Mouse (Mus musculus) Patski (cell line): ENCODE measurements around the gene Ttc23l. TPM values are rescaled to one million over a fixed set of nuclear protein-coding genes. Genes with fewer than 3 reads are reported as not detected.
"Not testable (repeated sequence)": the region's sequence is repeated elsewhere in the genome, so short reads cannot be mapped to it uniquely, and the experiment has no call there.

Experiments
- ATAC-seq: fragments of 100-300 bp; one replicate; pipeline ENCODE4 v1.8.0; 2021
- CTCF ChIA-PET: fragments of 350-600 bp; sonication (Branson Sonifier 250); formaldehyde crosslinking; loops from one replicate; lab custom pipeline; 2022; ENCODE audit warnings: inconsistent platforms; lab: Charles Lee
- POLR2A ChIA-PET: fragments of 350-600 bp; sonication (Branson Sonifier 250); formaldehyde crosslinking; loops from one replicate; lab custom pipeline; 2022; ENCODE audit warnings: antibody characterized with exemption, inconsistent platforms; lab: Charles Lee
- DNase-seq: peaks from one replicate; pipeline ENCODE4 v3.0.0-alpha.2; 2011; ENCODE audit warnings: low read depth, low spot score
- H3K27me3 ChIP-seq: fragments of 371-371 bp; one replicate; pipeline ENCODE4 v1.5.1; 2021
- CTCF ChIP-seq: fragments of 100-300 bp; IDR thresholded peaks from one replicate; pipeline ENCODE4 v1.5.1; 2021
- in situ Hi-C: fragments of 300-500 bp; cut with MboI; formaldehyde crosslinking; loops from 3 replicates; pipeline ENCODE4 v1.11.1; 2018; ENCODE audit warnings: low pct_unique_long_range_greater_than_20kb, mixed read lengths
- polyA plus RNA-seq: library from polyadenylated mRNA; unstranded; gene quantifications from one replicate; pipeline ENCODE4 v1.2.3, GENCODE M21; 2021

Gene Ttc23l
- polyA plus RNA-seq, 1 experiment from 2014 or later: not detected

DNA sequence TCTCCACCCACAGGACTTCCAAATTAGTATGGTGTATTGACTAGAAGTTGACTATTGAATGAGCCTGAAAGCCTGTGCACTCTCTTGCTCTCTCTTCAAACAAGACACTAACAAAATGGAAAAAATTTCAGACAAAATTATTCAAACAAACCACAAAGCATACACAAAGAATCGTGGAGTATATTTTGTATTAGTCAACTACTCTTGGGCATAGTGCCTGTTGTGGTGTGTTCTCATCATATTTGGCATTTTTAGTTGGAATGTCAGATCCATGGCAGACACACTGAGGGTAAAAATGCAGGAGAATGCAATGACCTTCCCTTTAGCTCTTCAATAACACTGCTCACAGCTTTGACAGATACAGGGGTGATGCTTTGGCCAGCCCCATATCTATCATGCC, 32.6 kb downstream of the Ttc23l start:
- in situ Hi-C loops: no loop called here
- DNase-seq: no peak
- ChIA-PET CTCF (no interaction called here), POLR2A (no interaction called here)
- no peak for TF ChIP-seq CTCF
- no peaks in the 10 kb centered on the region for H3K27me3 ChIP-seq
- ATAC-seq: no peak

GRCm38 (mm10) chr15:10515166-10515565, 43.3 kb downstream of the Ttc23l start:
- DNase-seq (no peak), ATAC-seq (peak; percentile 71)
- TF ChIP-seq CTCF: peak; percentile 19
- CTCF ChIA-PET: interaction anchor here (1.4 kb wide), 1 partner anchor 14 kb away, joined by 4 read pairs; no protein-coding TSS in a partner anchor
- POLR2A ChIA-PET: no interaction called here
- in situ Hi-C loops: no loop called here
- peaks cover 11% of the 10 kb centered on the region for H3K27me3 ChIP-seq

- ChIA-PET POLR2A (no interaction called here), CTCF (interaction anchor here (1.3 kb wide), 1 partner anchor 21 kb away, joined by 3 read pairs; the partner anchor contains the start of genes Brix1 and Rad1)
- no peak for ATAC-seq
- in situ Hi-C loops: loop anchor here (10.0 kb wide), 1 partner anchor 69 kb away; no protein-coding TSS in a partner anchor
- H3K27me3 ChIP-seq: peaks cover 2% of the 10 kb centered on the region
- no peak for DNase-seq
- TF ChIP-seq CTCF: no peak
Observed at GRCm38 (mm10) chr15:10506099-10506498, 52.4 kb downstream of the Ttc23l start.

DNA sequence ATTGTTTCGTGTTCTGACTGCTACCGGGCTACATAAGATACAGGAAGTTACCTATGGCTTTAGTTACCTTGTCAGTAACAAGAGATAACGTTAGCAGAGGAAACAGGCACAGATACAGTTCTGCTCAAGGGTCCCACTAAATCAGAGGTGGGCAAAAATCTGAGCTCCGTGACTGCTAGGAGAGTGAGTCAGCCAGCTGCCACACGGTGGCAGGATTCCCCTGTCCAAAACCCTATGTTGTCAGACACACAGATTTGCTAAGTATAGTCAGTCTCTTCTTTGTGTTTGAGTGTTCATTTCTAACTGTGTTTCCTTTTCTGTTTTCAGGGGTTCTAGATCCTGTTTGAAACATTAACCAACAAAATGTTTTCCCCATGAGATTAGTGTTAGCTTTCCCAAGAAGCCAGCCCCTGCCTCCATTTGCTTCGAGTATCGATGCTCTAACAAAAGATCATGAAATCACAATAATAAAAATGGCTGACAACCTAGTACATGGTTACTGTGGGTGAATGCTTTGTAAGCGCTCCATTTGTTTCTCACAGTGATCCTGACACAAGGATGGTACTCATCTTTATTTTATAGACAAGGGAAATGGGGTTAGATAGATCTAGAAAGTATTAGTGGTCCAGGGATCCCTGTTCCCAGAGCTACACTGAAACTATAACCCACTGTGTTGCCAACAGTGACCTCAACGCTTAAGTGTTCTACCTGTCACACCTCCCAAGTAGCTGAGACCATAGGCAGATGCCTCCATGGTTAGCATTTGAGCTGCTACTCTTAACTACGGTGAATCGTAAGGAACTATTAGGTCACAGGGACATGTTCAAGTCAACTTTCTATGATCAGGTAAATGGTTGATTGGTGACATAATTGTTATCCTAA, 57.4 kb downstream of the Ttc23l start:
- POLR2A ChIA-PET: no interaction called here
- CTCF ChIA-PET: interaction anchor here (0.9 to 4.5 kb wide), 21 partner anchors 9 to 495 kb away, joined by 3 to 31 read pairs (median 4); partner anchors contain the start of gene Amacr
- TF ChIP-seq CTCF: peak; percentile 94
- H3K27me3 ChIP-seq: no peaks in the 10 kb centered on the region
- DNase-seq: no peak
- peak; percentile 67 for ATAC-seq
- in situ Hi-C loops: loop anchor here (10.0 kb wide), 1 partner anchor 74 kb away; no protein-coding TSS in a partner anchor

- TF ChIP-seq CTCF: no peak
- CTCF ChIA-PET: interaction anchor here (1.3 to 4.5 kb wide), 7 partner anchors 12 to 496 kb away, joined by 3 to 31 read pairs (median 4); partner anchors contain the start of gene Amacr
- H3K27me3 ChIP-seq: no peaks in the 10 kb centered on the region
- POLR2A ChIA-PET: no interaction called here
- in situ Hi-C loops: loop anchor here (10.0 kb wide), 1 partner anchor 75 kb away; no protein-coding TSS in a partner anchor
- ATAC-seq (no peak), DNase-seq (no peak)
Observed at GRCm38 (mm10) chr15:10500035-10500434, 58.4 kb downstream of the Ttc23l start.

DNA sequence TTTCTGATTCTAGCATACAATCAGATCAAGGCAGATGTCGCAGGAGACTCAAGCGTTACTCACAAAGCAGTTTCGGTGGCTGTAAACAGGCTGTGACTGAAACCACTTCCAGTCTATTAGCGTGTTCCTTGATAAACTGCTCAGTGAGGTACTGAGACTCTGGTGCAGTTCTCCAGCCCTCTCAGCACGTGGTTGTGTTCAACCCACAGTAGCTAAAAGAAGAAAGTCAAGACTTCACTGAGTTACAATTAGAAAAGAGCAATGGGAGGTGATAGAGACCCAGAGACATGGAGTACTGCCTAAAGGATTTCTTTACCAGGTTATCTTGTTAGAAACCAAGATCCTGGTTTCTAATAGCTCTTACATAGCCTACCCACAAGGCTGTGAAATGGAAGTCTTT, 58.9 kb downstream of the Ttc23l start:
- TF ChIP-seq CTCF: no peak
- ChIA-PET POLR2A (no interaction called here), CTCF (interaction anchor here (0.8 to 4.5 kb wide), 4 partner anchors 12 to 482 kb away, joined by 3 to 31 read pairs (median 4); partner anchors contain the start of gene Amacr)
- ATAC-seq: no peak
- DNase-seq: no peak
- in situ Hi-C loops: loop anchor here (5.0 kb wide), 1 partner anchor 403 kb away; no protein-coding TSS in a partner anchor
- no peaks in the 10 kb centered on the region for H3K27me3 ChIP-seq

DNA sequence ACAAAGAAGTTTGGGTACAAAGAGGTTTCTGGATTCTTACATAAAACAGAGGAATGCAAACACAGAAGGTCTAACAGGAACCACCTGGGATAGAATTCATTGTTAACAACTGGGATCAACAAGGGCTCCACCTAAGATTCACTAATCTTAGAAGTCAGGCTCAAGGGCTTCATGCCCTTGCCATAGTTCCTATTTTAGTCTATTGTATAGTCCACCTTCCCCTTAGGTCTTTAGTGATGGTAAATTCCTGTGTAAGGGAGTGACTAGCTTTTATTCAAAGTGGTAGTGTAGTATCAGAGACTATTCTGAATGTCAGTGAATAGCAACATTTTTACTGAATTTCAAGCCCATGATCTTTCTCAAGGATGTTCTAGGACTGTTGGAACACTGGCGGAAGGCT, 61.8 kb downstream of the Ttc23l start:
- ATAC-seq, DNase-seq, POLR2A ChIA-PET, H3K27me3 ChIP-seq: not testable (repeated sequence)
- in situ Hi-C loops: loop anchor here (5.0 kb wide), 1 partner anchor 406 kb away; no protein-coding TSS in a partner anchor
- CTCF ChIA-PET: interaction anchor here (1.3 kb wide), 1 partner anchor 405 kb away, joined by 4 read pairs; no protein-coding TSS in a partner anchor

GRCm38 (mm10) chr15:10495944-10496343, 62.5 kb downstream of the Ttc23l start:
- ChIA-PET CTCF (no interaction called here), POLR2A (no interaction called here)
- in situ Hi-C loops: loop anchor here (5.0 kb wide), 1 partner anchor 406 kb away; no protein-coding TSS in a partner anchor
- no peaks in the 10 kb centered on the region for H3K27me3 ChIP-seq
- DNase-seq (no peak), ATAC-seq (no peak)
- no peak for TF ChIP-seq CTCF

- in situ Hi-C loops: no loop called here
- no peak for TF ChIP-seq CTCF
- DNase-seq (no peak), ATAC-seq (no peak)
- ChIA-PET POLR2A (no interaction called here), CTCF (no interaction called here)
- H3K27me3 ChIP-seq: no peaks in the 10 kb centered on the region
Observed at GRCm38 (mm10) chr15:10490101-10490500, 68.4 kb downstream of the Ttc23l start.

GRCm38 (mm10) chr15:10487246-10487645, 71.2 kb downstream of the Ttc23l start:
- POLR2A ChIA-PET: no interaction called here
- in situ Hi-C loops: loop anchor here (5.0 to 10.0 kb wide), 2 partner anchors 230 to 908 kb away; partner anchors contain the start of gene Tars
- CTCF ChIA-PET: interaction anchor here (1.6 kb wide), 1 partner anchor 413 kb away, joined by 8 read pairs; no protein-coding TSS in a partner anchor

More at GRCm38 (mm10) chr15:10487246-10487645, 71.2 kb downstream of the Ttc23l start:
- peak; percentile 52 for TF ChIP-seq CTCF
- H3K27me3 ChIP-seq: no peaks in the 10 kb centered on the region
- peak; percentile 41 for ATAC-seq
- no peak for DNase-seq
